Mouse (Mus musculus): ENCODE data around the gene Sepsecs.
"Not testable (repeated sequence)": the region's sequence is repeated elsewhere in the genome, so short reads cannot be mapped to it uniquely, and the experiment has no call there.

Gene Sepsecs

GRCm38 (mm10) chr5:52669426-52670191 lies at the start of gene Sepsecs:
Sepsecs (minus strand) TSS chr5:52669708.
- peak; percentile 90 to 97 for DNase-seq (ENCODE audit: low spot score in 2 of 2)

- DNase-seq (ENCODE audit: low spot score in 2 of 2), result no peak
These were observed 47.4 kb upstream of the Sepsecs start for GRCm38 (mm10) chr5:52716742-52717448.

GRCm38 (mm10) chr5:52712704-52713103 lies 43.2 kb upstream of the Sepsecs start:
- DNase-seq (ENCODE audit: low spot score in 2 of 2), result peak in 1 of 2 experiments; percentile 23

- no peak for DNase-seq (ENCODE audit: low spot score in 2 of 2)
These were observed 35.1 kb upstream of the Sepsecs start for GRCm38 (mm10) chr5:52704562-52704961.

- not testable (repeated sequence) for DNase-seq (ENCODE audit: low spot score in 2 of 2)
These were observed 28.5 kb upstream of the Sepsecs start for GRCm38 (mm10) chr5:52697882-52698440.

GRCm38 (mm10) chr5:52697291-52697690 lies 27.8 kb upstream of the Sepsecs start:
- no peak for DNase-seq (ENCODE audit: low spot score in 2 of 2)

GRCm38 (mm10) chr5:52687741-52688455 lies 18.4 kb upstream of the Sepsecs start:
- no peak for DNase-seq (ENCODE audit: low spot score in 2 of 2)

- no peak for DNase-seq (ENCODE audit: low spot score in 2 of 2)
These were observed 11.6 kb upstream of the Sepsecs start for GRCm38 (mm10) chr5:52681111-52681510.

- no peak for DNase-seq (ENCODE audit: low spot score in 2 of 2)
These were observed 10.7 kb upstream of the Sepsecs start for GRCm38 (mm10) chr5:52680191-52680590.

- no peak for DNase-seq (ENCODE audit: low spot score in 2 of 2)
These were observed 9.1 kb upstream of the Sepsecs start for GRCm38 (mm10) chr5:52678498-52679070.

GRCm38 (mm10) chr5:52677126-52677525 lies 7.6 kb upstream of the Sepsecs start:
- DNase-seq (ENCODE audit: low spot score in 2 of 2), result no peak

- no peak for DNase-seq (ENCODE audit: low spot score in 2 of 2)
These were observed 5.0 kb upstream of the Sepsecs start for GRCm38 (mm10) chr5:52674384-52675069.

GRCm38 (mm10) chr5:52673341-52673740 lies 3.8 kb upstream of the Sepsecs start:
- no peak for DNase-seq (ENCODE audit: low spot score in 2 of 2)

GRCm38 (mm10) chr5:52670745-52671144 lies 1.2 kb upstream of the Sepsecs start:
- DNase-seq (ENCODE audit: low spot score in 2 of 2), result no peak

GRCm38 (mm10) chr5:52666766-52667165 lies 2.7 kb downstream of the Sepsecs start:
- no peak for DNase-seq (ENCODE audit: low spot score in 2 of 2)

GRCm38 (mm10) chr5:52657957-52658356 lies 11.6 kb downstream of the Sepsecs start:
- no peak for DNase-seq (ENCODE audit: low spot score in 2 of 2)

- no peak for DNase-seq (ENCODE audit: low spot score in 2 of 2)
These were observed 12.2 kb downstream of the Sepsecs start for GRCm38 (mm10) chr5:52657336-52657735.

- DNase-seq (ENCODE audit: low spot score in 2 of 2), result no peak
These were observed 13.5 kb downstream of the Sepsecs start for GRCm38 (mm10) chr5:52655992-52656391.

- DNase-seq (ENCODE audit: low spot score in 2 of 2), result no peak
These were observed 14.5 kb downstream of the Sepsecs start for GRCm38 (mm10) chr5:52654961-52655360.

- DNase-seq (ENCODE audit: low spot score in 2 of 2), result no peak
These were observed 16.9 kb downstream of the Sepsecs start for GRCm38 (mm10) chr5:52652606-52653005.

GRCm38 (mm10) chr5:52652086-52652485 lies 17.4 kb downstream of the Sepsecs start:
- no peak for DNase-seq (ENCODE audit: low spot score in 2 of 2)

All from spleen, postnatal 4 days (tissue).